Mouse (Mus musculus) stomach, embryonic 16.5 days (tissue): Measurements from ENCODE around the gene Dhx35. TPM values are rescaled to one million over a fixed set of nuclear protein-coding genes. Genes with fewer than 3 reads are reported as not detected.
A peak's percentile ranks its signal among the peaks of the same experiment; 100 is the strongest.

ENCODE experiments used
- ATAC-seq: fragments of 200-750 bp; cut with Nextera tagmentation; 2 replicates; pipeline ENCODE4 v1.8.0; 2017; ENCODE audit warnings: moderate number of reproducible peaks, moderate TSS enrichment; ENCODE audit not compliant: insufficient read depth, low FRiP score
- H3K27ac ChIP-seq: fragments of 300-500 bp; sonication (generic); 2 replicates; pipeline ENCODE4 v1.5.1; 2014; ENCODE audit warnings: low read length
- H3K27me3 ChIP-seq: fragments of 300-500 bp; sonication (generic); 2 replicates; pipeline ENCODE4 v1.6.1; 2014; ENCODE audit warnings: low read length, control low read depth, mixed read lengths; ENCODE audit not compliant: control insufficient read depth, insufficient read depth
- H3K36me3 ChIP-seq: fragments of 300-500 bp; sonication (generic); 2 replicates; pipeline ENCODE4 v1.6.1; 2014; ENCODE audit warnings: low read length; ENCODE audit not compliant: control insufficient read depth, insufficient read depth
- H3K4me1 ChIP-seq: fragments of 300-500 bp; sonication (generic); 2 replicates; pipeline ENCODE4 v1.6.1; 2014; ENCODE audit warnings: low read length, control low read depth, mixed read lengths; ENCODE audit not compliant: control insufficient read depth, insufficient read depth
- H3K4me2 ChIP-seq: fragments of 300-500 bp; sonication (generic); 2 replicates; pipeline ENCODE4 v1.6.1; 2014; ENCODE audit warnings: low read depth, low read length, mixed read lengths
- H3K4me3 ChIP-seq: fragments of 300-500 bp; sonication (generic); replicated peaks from 2 replicates; pipeline ENCODE4 v1.5.1; 2014; ENCODE audit warnings: mild to moderate bottlenecking, low read length
- H3K9ac ChIP-seq: fragments of 300-500 bp; sonication (generic); 2 replicates; pipeline ENCODE4 v1.6.1; 2014; ENCODE audit warnings: low read length
- H3K9me3 ChIP-seq: fragments of 300-500 bp; sonication (generic); replicated peaks from 2 replicates; pipeline ENCODE4 v1.6.1; 2016; ENCODE audit warnings: low read length, control low read depth; ENCODE audit not compliant: control insufficient read depth
- WGBS: fragments of 180-500 bp; shearing (Covaris S2); extraction: QIAGEN DNeasy Blood & Tissue Kit; methylation state at CpG from one replicate; pipeline ENCODE4 v1.1.7; 2014; 5-methylcytosine and 5-hydroxymethylcytosine counted together
- polyA plus RNA-seq: library from polyadenylated mRNA; unstranded; fragments of >200 nt; fragmentation: Nextera tagmentation; extraction: Ambion mirVana; gene quantifications from 2 replicates; pipeline ENCODE4 v1.2.1, GENCODE M21; 2015

Dhx35 gene
- polyA plus RNA-seq, 1 experiment from 2014 or later = 13.3 TPM

GRCm38 (mm10) chr2:158828124-158828523, 33.5 kb downstream of the Dhx35 start:
- H3K4me3 ChIP-seq = no peak overlapping the region
- 89% methylated on average over 2 of the region's 2 CpGs for WGBS
- no peaks in the 10 kb centered on the region for H3K27me3 ChIP-seq
- H3K36me3 ChIP-seq = no peaks in the 10 kb centered on the region; the same call in none of the 2 replicates
- no peaks in the 10 kb centered on the region for H3K4me1 ChIP-seq
- no peak overlapping the region for H3K4me2 ChIP-seq
- H3K27ac ChIP-seq = no peak overlapping the region
- H3K9ac ChIP-seq = no peak overlapping the region
- no peak for ATAC-seq
- no peaks in the 10 kb centered on the region for H3K9me3 ChIP-seq

DNA sequence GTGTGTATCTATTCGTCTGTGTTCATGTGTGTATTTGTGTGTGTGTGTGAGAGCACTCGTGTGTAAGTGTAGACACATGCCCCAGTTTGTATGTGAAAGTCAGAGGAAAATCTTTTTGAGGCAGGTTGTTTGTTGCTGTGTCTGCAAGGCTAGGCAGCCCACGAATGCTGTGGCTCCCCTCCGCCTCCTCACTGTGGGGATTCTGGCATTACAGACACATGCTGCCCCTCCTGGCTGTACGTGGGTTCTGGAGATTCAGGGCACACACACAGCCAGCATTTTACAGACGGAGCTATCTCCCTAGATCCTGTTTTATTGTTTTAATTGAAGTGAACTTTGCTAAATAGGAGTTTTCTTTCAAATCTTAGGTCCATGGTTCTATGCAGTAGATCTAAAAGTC, 35.1 kb downstream of the Dhx35 start:
- Histone ChIP-seq H3K9me3 (no peaks in the 10 kb centered on the region), H3K4me3 (no peak overlapping the region), H3K27ac (no peak overlapping the region), H3K9ac (no peak overlapping the region), H3K27me3 (no peaks in the 10 kb centered on the region), H3K36me3 (no peaks in the 10 kb centered on the region; the same call in none of the 2 replicates), H3K4me2 (no peak overlapping the region), H3K4me1 (no peaks in the 10 kb centered on the region)
- 78% methylated on average over 6 of the region's 6 CpGs for WGBS
- ATAC-seq = no peak

- no peaks in the 10 kb centered on the region for H3K9me3 ChIP-seq
- H3K36me3 ChIP-seq = peaks cover 4% of the 10 kb centered on the region; the same call in 1 of the 2 replicates
- H3K9ac ChIP-seq = no peak overlapping the region
- no peak for ATAC-seq
- H3K4me1 ChIP-seq = no peaks in the 10 kb centered on the region
- peak overlapping the region; percentile 32; the same call in 1 of the 2 replicates for H3K27ac ChIP-seq
- no peak overlapping the region for H3K4me3 ChIP-seq
- H3K4me2 ChIP-seq = no peak overlapping the region
- WGBS = 75% methylated on average over 5 of the region's 5 CpGs
- H3K27me3 ChIP-seq = no peaks in the 10 kb centered on the region
Measured at GRCm38 (mm10) chr2:158833221-158833620, 38.6 kb downstream of the Dhx35 start.

GRCm38 (mm10) chr2:158833645-158834044, 39.0 kb downstream of the Dhx35 start:
- 91% methylated on average over 2 of the region's 2 CpGs for whole genome bisulfite sequencing
- Histone ChIP-seq H3K9me3 (no peaks in the 10 kb centered on the region), H3K4me1 (no peaks in the 10 kb centered on the region), H3K27me3 (no peaks in the 10 kb centered on the region), H3K4me2 (no peak overlapping the region), H3K4me3 (no peak overlapping the region), H3K27ac (peak overlapping the region; percentile 32; the same call in 1 of the 2 replicates), H3K9ac (no peak overlapping the region), H3K36me3 (peaks cover 4% of the 10 kb centered on the region; the same call in 1 of the 2 replicates)
- no peak for ATAC-seq

- Histone ChIP-seq H3K27ac (no peak overlapping the region), H3K36me3 (0 out of 2 replicates have a peak, but pooled peaks cover 2% of the 10 kb centered on the region), H3K9ac (no peak overlapping the region), H3K9me3 (no peaks in the 10 kb centered on the region), H3K4me3 (no peak overlapping the region), H3K4me2 (no peak overlapping the region), H3K27me3 (no peaks in the 10 kb centered on the region), H3K4me1 (no peaks in the 10 kb centered on the region)
- no peak for ATAC-seq
- WGBS = 78% methylated on average over 5 of the region's 5 CpGs
Measured at GRCm38 (mm10) chr2:158843287-158843686, 48.7 kb downstream of the Dhx35 start.

- Histone ChIP-seq H3K4me2 (no peak overlapping the region), H3K27me3 (no peaks in the 10 kb centered on the region), H3K9ac (no peak overlapping the region), H3K4me1 (no peaks in the 10 kb centered on the region), H3K36me3 (0 out of 2 replicates have a peak, but pooled peaks cover 7% of the 10 kb centered on the region), H3K27ac (no peak overlapping the region), H3K9me3 (no peaks in the 10 kb centered on the region), H3K4me3 (no peak overlapping the region)
- 76% methylated on average over 5 of the region's 5 CpGs for WGBS
- ATAC-seq = no peak
Measured at GRCm38 (mm10) chr2:158845031-158845430, 50.4 kb downstream of the Dhx35 start.

DNA sequence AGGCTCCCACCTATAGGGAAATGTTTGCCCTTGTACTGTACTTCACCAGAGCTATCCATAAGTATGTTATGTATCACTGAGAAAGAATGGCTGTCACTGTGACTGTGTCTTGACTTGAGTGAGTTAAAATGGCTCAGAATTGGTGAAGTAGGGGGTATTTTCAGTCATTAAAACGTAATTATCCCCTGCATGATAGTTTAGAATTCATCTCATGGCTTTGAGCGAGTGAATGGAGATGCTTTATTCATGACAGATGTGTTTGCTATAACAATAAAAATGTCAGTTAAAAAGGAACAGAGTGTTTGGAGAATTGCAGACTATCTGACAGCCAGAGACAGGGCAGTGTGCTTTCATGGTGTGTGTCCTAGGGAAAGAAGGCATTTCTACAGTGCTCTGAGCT, 51.6 kb downstream of the Dhx35 start:
- Histone ChIP-seq H3K4me2 (no peak overlapping the region), H3K4me3 (no peak overlapping the region), H3K4me1 (0 out of 2 replicates have a peak, but pooled peaks cover 3% of the 10 kb centered on the region), H3K27me3 (no peaks in the 10 kb centered on the region), H3K9me3 (no peaks in the 10 kb centered on the region), H3K27ac (no peak overlapping the region), H3K36me3 (0 out of 2 replicates have a peak, but pooled peaks cover 7% of the 10 kb centered on the region), H3K9ac (no peak overlapping the region)
- WGBS = 76% methylated on average over 2 of the region's 2 CpGs
- no peak for ATAC-seq

DNA sequence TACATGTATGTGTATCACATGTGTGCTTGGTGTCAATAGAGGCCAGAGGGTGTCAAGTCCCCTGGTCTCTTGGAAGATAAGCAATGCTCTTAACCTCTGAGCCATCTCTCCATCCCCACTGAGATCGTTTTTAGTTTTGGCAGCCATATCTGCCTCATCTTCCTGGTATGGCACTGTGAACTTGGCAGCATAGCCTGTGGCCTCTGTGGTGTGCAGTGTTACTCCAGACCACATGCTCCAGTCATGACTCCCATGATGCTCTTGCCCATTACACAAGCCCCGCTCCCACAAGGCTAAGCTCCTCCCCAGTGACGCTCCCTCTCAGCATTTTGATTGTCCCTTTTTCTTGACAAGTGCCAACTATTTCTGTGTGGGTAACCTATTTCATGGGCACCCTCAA, 53.4 kb downstream of the Dhx35 start:
- ATAC-seq = no peak
- Histone ChIP-seq H3K4me2 (no peak overlapping the region), H3K9ac (no peak overlapping the region), H3K9me3 (no peaks in the 10 kb centered on the region), H3K4me1 (0 out of 2 replicates have a peak, but pooled peaks cover 3% of the 10 kb centered on the region), H3K36me3 (0 out of 2 replicates have a peak, but pooled peaks cover 5% of the 10 kb centered on the region), H3K27ac (no peak overlapping the region), H3K4me3 (no peak overlapping the region), H3K27me3 (no peaks in the 10 kb centered on the region)
- 94% methylated on average over 3 of the region's 3 CpGs for WGBS

DNA sequence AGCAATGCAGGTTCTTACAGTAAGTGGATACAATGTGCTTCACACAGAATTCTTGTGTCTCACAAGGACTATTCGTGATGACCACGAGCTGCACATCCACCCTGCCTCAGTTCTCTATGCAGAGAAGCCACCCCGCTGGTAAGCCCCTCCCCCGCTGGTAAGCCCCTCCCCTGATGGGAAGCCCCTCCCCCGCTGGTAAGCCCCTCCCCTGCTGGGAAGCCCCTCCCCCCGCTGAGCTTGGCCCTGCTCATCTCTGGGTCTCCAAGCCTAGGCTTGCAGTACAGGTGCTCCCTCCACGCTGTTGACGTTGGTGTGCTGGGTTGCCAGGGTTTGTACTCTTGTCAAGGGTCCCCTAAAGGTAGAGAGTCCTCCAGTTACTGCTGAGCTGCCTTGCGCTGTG, 54.8 kb downstream of the Dhx35 start:
- H3K4me3 ChIP-seq = no peak overlapping the region
- ATAC-seq = no peak
- H3K27me3 ChIP-seq = no peaks in the 10 kb centered on the region
- no peak overlapping the region for H3K9ac ChIP-seq
- H3K4me1 ChIP-seq = 0 out of 2 replicates have a peak, but pooled peaks cover 3% of the 10 kb centered on the region
- no peak overlapping the region for H3K4me2 ChIP-seq
- H3K9me3 ChIP-seq = no peaks in the 10 kb centered on the region
- 70% methylated on average over 9 of the region's 9 CpGs for WGBS
- H3K27ac ChIP-seq = no peak overlapping the region
- 0 out of 2 replicates have a peak, but pooled peaks cover 4% of the 10 kb centered on the region for H3K36me3 ChIP-seq
